Mouse (Mus musculus) midbrain, embryonic 14.5 days (tissue): ENCODE measurements around the gene Fto. TPM values are rescaled to one million over a fixed set of nuclear protein-coding genes. Genes with fewer than 3 reads are reported as not detected.

Experiments used
- ATAC-seq: fragments of 200-750 bp; cut with Nextera tagmentation; 2 replicates; pipeline ENCODE4 v1.8.0; 2017; ENCODE audit warnings: moderate number of reproducible peaks, moderate library complexity; ENCODE audit not compliant: low FRiP score, low TSS enrichment
- DNase-seq: peaks from one replicate; pipeline ENCODE4 v3.0.0-alpha.2; 2015
- H3K27ac ChIP-seq: fragments of 300-500 bp; sonication (generic); replicated peaks from 2 replicates; pipeline ENCODE4 v1.5.1; 2014; ENCODE audit warnings: mild to moderate bottlenecking, low read depth, low read length, moderate library complexity
- H3K27me3 ChIP-seq: fragments of 300-500 bp; sonication (generic); 2 replicates; pipeline ENCODE4 v1.6.1; 2014; ENCODE audit warnings: low read length, control low read depth, mixed read lengths; ENCODE audit not compliant: control insufficient read depth, insufficient read depth
- H3K36me3 ChIP-seq: fragments of 300-500 bp; sonication (generic); 2 replicates; pipeline ENCODE4 v1.6.1; 2014; ENCODE audit warnings: low read length, control low read depth; ENCODE audit not compliant: control insufficient read depth, insufficient read depth
- H3K4me1 ChIP-seq: fragments of 300-500 bp; sonication (generic); 2 replicates; pipeline ENCODE4 v1.6.1; 2014; ENCODE audit warnings: mild to moderate bottlenecking, antibody characterized with exemption, low read length, control low read depth; ENCODE audit not compliant: control insufficient read depth, insufficient read depth
- H3K4me2 ChIP-seq: fragments of 300-500 bp; sonication (generic); 2 replicates; pipeline ENCODE4 v1.6.1; 2014; ENCODE audit warnings: mild to moderate bottlenecking, low read length, moderate library complexity
- H3K4me3 ChIP-seq: fragments of 300-500 bp; sonication (generic); replicated peaks from 2 replicates; pipeline ENCODE4 v1.5.1; 2014; ENCODE audit warnings: low read depth, low read length
- H3K9ac ChIP-seq: fragments of 300-500 bp; sonication (generic); replicated peaks from 2 replicates; pipeline ENCODE4 v1.6.1; 2014; ENCODE audit warnings: mild to moderate bottlenecking, low read length, moderate library complexity
- H3K9me3 ChIP-seq: fragments of 300-500 bp; sonication (generic); 2 replicates; pipeline ENCODE4 v1.6.1; 2016; ENCODE audit warnings: low read length, control low read depth, mixed read lengths; ENCODE audit not compliant: control insufficient read depth
- WGBS: fragments of 180-500 bp; shearing (Covaris S2); extraction: QIAGEN DNeasy Blood & Tissue Kit; methylation state at CpG from one replicate; pipeline ENCODE4 v1.1.7; 2014; 5-methylcytosine and 5-hydroxymethylcytosine counted together
- polyA plus RNA-seq: library from polyadenylated mRNA; unstranded; fragments of >200 nt; fragmentation: Nextera tagmentation; extraction: Ambion mirVana; gene quantifications from 2 replicates; pipeline ENCODE4 v1.2.1, GENCODE M21; 2014

Fto gene
- polyA plus RNA-seq, 1 experiment from 2014 or later, result 161 TPM

DNA sequence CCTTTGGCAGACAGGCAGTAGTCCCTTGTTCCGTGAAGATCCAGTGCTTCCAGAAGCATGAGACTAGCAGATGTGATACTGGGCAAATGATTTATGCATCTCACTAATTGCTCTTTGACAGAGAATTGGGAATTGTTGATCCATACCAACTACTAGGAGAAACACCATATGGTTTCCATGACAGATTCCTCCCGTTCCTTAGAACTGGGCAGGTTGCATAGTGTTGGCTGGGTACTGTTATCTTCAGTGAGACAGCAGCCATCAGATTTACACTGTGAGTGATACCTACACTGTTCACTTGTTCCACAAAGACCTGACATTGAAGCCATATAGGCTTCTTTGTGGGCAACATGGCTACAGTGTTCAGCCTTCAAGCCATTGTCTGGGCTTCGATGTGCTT lies 191.0 kb downstream of the Fto start:
- no peak for DNase-seq

DNA sequence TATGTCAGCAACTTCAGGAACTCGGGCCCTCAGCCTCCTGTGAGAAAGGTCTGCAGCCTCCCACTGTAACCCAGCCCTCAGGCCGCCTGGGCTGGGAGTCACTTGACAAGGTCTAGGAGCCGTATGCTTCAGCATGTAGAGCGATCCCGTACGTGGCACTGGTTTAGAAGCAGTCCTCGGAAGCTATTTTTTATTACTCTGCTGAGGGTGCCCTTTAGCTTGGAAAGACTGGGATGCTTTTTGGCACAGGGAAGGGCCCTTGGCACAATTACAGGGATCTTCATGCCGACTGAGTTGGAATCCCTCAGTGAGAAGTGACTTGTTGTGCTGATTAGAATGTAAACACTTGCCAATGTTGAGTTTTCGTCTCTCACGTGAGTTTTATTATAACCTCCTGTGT lies 191.6 kb downstream of the Fto start:
- ATAC-seq, result no peak

More for the DNA sequence above, 191.0 kb downstream of the Fto start:
- Histone ChIP-seq H3K4me3 (no peak overlapping the region), H3K36me3 (0 out of 2 replicates have a peak, but pooled peaks cover 2% of the 10 kb centered on the region), H3K9ac (no peak overlapping the region), H3K27me3 (no peaks in the 10 kb centered on the region), H3K9me3 (no peaks in the 10 kb centered on the region), H3K4me2 (no peak overlapping the region), H3K4me1 (peaks cover 30% of the 10 kb centered on the region), H3K27ac (no peak overlapping the region)
- ATAC-seq, result no peak
- 88% methylated on average over 3 of the region's 3 CpGs for WGBS

DNA sequence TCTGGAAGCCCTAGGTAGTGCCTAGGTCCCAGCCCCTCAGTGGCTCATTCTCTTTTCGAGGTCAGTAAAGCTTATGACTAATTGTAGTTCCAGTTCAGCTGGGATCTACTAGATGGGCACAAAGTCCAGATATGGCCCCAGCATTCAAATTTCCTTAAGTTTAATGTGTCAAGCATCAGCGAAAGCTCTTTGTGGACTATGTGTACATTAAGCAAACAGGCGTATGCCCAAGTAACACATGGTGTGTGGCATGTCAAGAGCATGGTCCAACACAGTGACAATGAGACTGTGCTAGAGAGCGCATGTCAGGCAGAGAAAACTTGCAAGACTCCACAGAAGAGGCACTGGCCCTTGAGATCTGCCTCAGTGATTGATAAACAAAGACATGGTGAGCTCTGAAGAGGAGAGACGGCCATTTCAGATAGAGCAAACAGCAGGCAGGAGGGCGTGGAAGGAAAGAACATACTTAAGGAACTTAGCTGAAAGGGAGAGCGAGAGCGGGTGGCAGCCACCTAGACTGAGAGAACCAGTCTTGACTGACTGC lies 192.2 kb downstream of the Fto start:
- Histone ChIP-seq H3K4me3 (no peak overlapping the region), H3K27ac (no peak overlapping the region), H3K4me2 (no peak overlapping the region), H3K9me3 (no peaks in the 10 kb centered on the region), H3K4me1 (peaks cover 35% of the 10 kb centered on the region), H3K36me3 (0 out of 2 replicates have a peak, but pooled peaks cover 2% of the 10 kb centered on the region), H3K27me3 (no peaks in the 10 kb centered on the region), H3K9ac (no peak overlapping the region)
- ATAC-seq, result no peak
- WGBS, result 84% methylated on average over 8 of the region's 8 CpGs
- DNase-seq, result no peak

More for the DNA sequence above, 191.6 kb downstream of the Fto start:
- Histone ChIP-seq H3K36me3 (0 out of 2 replicates have a peak, but pooled peaks cover 2% of the 10 kb centered on the region), H3K4me3 (no peak overlapping the region), H3K4me2 (no peak overlapping the region), H3K27ac (no peak overlapping the region), H3K9ac (no peak overlapping the region), H3K4me1 (peaks cover 35% of the 10 kb centered on the region), H3K27me3 (no peaks in the 10 kb centered on the region), H3K9me3 (no peaks in the 10 kb centered on the region)
- DNase-seq, result no peak
- 82% methylated on average over 10 of the region's 10 CpGs for WGBS

DNA sequence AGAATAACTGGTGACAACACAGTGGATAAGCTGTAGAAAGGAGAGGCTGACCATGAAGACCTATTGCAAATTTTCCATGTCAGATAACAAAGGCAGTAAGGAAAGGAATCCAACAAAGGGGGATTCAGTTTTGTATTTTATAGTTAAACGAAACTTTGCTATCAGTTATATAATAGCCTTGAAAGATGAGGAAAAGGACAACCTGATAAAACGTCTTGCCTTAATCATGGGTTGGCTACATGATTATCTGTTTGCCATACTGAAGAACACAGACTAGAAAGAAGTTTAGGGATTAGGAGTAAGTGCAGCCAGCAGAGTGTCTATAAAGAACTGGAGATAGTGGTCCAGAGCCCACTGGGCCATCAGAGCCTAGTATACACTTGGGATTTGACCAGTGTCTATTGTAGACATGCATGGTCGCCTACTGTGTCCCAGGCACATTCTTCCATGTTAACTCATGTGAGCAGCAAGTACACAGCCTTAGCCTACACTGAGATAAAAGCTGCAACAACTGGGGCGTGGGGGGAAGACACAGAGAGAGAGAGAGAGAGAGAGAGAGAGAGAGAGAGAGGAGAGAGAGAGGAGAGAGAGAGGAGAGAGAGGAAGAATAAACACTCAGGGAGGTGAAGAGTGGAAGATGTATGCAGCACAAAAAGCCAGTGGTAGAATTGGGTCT lies 192.8 kb downstream of the Fto start:
- Histone ChIP-seq H3K36me3 (0 out of 2 replicates have a peak, but pooled peaks cover 2% of the 10 kb centered on the region), H3K9me3 (no peaks in the 10 kb centered on the region), H3K4me1 (peaks cover 35% of the 10 kb centered on the region), H3K27ac (no peak overlapping the region), H3K27me3 (peaks cover under 1% of the 10 kb centered on the region; the same call in 1 of the 2 replicates), H3K4me3 (no peak overlapping the region), H3K4me2 (no peak overlapping the region), H3K9ac (no peak overlapping the region)
- ATAC-seq (no peak), DNase-seq (no peak)
- 68% methylated on average over 4 of the region's 4 CpGs for WGBS

DNA sequence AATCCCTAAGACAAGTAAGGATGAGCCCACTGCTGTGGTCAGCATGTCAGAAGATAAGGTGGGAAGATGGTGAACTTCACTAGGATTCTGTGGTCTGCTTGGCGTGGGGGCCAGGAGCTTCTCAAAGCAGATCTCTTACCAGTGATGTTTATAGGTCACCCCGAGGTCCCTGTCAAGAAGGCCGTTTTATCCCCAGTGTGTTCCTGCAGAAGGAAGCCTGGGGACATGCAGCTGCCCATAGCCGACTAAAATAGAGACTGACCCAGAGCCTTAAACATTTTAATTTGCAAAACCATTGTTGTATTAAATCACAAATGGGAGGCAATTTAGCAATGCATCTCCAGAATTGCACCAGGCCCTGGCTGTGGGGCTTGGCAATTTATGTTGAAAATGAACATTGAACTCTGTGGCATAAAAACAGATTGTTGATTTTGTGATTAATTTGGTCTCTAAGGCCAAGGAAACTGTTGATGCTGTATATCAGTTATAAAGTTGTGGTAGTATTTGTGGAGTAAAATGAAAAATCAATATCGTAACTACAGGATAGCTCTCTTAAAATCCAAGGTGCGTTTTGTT lies 193.4 kb downstream of the Fto start:
- 76% methylated on average over 6 of the region's 6 CpGs for WGBS
- Histone ChIP-seq H3K4me3 (no peak overlapping the region), H3K27ac (no peak overlapping the region), H3K36me3 (no peaks in the 10 kb centered on the region), H3K9ac (no peak overlapping the region), H3K9me3 (no peaks in the 10 kb centered on the region), H3K27me3 (peaks cover 4% of the 10 kb centered on the region; the same call in 1 of the 2 replicates), H3K4me1 (peaks cover 35% of the 10 kb centered on the region), H3K4me2 (no peak overlapping the region)
- DNase-seq (no peak), ATAC-seq (no peak)

- ATAC-seq (no peak), DNase-seq (no peak)
- H3K4me3 ChIP-seq, result no peak overlapping the region
- H3K27me3 ChIP-seq, result peaks cover 4% of the 10 kb centered on the region; the same call in 1 of the 2 replicates
- no peaks in the 10 kb centered on the region for H3K9me3 ChIP-seq
- H3K4me1 ChIP-seq, result peaks cover 27% of the 10 kb centered on the region
- no peaks in the 10 kb centered on the region for H3K36me3 ChIP-seq
- 87% methylated on average over 7 of the region's 7 CpGs for WGBS
- no peak overlapping the region for H3K4me2 ChIP-seq
- H3K27ac ChIP-seq, result no peak overlapping the region
- no peak overlapping the region for H3K9ac ChIP-seq
Measured at GRCm38 (mm10) chr8:91507681-91508097, 194.4 kb downstream of the Fto start.

DNA sequence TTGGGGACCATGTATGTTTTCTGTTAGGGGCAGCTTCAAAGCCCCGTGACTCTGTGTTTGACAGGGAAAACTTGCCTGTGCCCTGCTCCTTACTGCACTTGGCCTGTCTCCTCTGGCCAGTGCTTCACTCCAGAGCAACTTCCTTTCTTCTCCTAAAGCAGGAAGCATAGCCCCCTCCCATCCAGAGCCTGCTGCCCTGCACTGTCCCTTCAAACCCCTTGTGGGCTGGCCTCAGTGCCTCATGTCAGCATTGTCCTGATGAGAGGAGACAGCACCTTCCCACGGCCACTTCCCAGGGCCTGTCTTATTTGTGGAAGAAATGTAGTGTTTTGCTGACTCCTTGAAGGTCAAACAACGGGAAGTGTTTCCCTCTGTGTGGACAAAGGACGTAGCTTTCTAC lies 195.0 kb downstream of the Fto start:
- 57% methylated on average over 4 of the region's 4 CpGs for WGBS
- Histone ChIP-seq H3K27me3 (peaks cover 4% of the 10 kb centered on the region; the same call in 1 of the 2 replicates), H3K4me1 (peaks cover 21% of the 10 kb centered on the region), H3K9ac (no peak overlapping the region), H3K4me3 (no peak overlapping the region), H3K4me2 (no peak overlapping the region), H3K27ac (no peak overlapping the region), H3K36me3 (no peaks in the 10 kb centered on the region), H3K9me3 (no peaks in the 10 kb centered on the region)
- DNase-seq (no peak), ATAC-seq (no peak)

- ATAC-seq, result no peak; the same call in 1 of the 2 replicates
- peaks cover 4% of the 10 kb centered on the region; the same call in 1 of the 2 replicates for H3K27me3 ChIP-seq
Measured at GRCm38 (mm10) chr8:91509206-91509899, 196.0 kb downstream of the Fto start.

More at GRCm38 (mm10) chr8:91509206-91509899, 196.0 kb downstream of the Fto start:
- Histone ChIP-seq H3K9me3 (no peaks in the 10 kb centered on the region), H3K4me3 (no peak overlapping the region), H3K4me1 (peaks cover 26% of the 10 kb centered on the region), H3K36me3 (no peaks in the 10 kb centered on the region), H3K4me2 (no peak overlapping the region), H3K27ac (no peak overlapping the region), H3K9ac (no peak overlapping the region)
- no peak for DNase-seq
- 15% methylated on average over 8 of the region's 8 CpGs for WGBS
